Mouse (Mus musculus): ENCODE measurements around the gene Dusp7.

DNA sequence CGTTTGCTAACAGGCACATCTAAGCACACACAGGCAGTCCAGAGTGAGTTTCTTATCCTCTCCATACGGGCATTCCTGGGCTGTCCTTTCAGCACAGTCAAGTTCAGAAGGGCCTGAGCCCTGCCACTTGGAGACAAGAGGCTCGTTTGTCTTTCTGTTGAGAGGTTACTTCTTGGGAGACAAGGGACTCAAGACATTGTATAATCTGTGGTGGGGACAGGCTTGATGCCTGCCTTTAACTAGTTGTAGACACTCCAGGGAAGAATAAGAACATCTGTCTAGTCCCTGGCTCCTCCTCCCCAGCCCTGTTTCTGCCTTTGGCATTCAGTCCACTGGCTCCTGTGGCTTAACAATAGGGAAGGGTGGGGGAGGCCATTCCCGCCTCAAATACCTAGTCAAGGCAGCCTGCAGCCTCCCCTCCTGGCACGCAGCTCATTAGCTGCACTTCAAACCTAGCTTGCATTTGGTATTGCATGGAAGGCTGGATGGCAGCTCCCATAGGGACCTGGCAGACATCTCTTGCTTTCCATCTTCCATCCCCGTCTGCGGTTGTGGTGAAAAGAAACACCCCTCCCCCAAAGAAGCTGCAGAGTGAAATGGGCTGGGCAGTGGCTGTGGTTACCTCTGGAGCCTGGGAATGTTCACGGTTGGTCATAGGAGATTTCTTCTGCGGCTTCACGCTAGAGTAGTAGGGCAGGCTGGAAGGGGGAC is 29.8 kb upstream of the Dusp7 start:
- TF ChIP-seq POLR2A (IDR thresholded peaks at IDR 0.05; ENCODE audit: low read depth, low read length): 0 out of 2 replicates have a peak, but pooled peaks have one; percentile 6
- no peak for TF ChIP-seq CTCF (IDR thresholded peaks at IDR 0.05; ENCODE audit: borderline replicate concordance, insufficient read depth, low read length)
